ENCODE assay signal across 28 mouse cellular contexts in the genomic region with DNA sequence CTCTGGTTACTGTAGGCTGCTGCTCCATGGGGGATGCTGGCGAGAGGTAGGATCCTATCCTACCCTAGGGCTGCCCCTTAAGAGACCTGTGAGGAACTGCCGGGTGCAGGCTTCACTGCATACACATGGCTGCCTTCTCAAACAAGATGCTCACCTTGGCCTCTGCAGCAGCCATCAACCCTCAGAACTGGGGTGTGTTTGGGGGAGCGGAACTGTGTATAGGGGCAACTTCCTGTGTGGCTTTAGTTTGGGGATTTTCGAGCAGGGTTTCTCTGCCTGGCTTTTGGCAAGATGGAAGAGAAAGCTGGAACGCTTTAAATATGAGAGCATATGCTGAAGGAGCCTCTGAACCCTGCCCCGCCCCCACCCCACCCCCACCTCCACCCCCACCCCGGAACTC. TPM values are rescaled to one million over a fixed set of nuclear protein-coding genes. Genes with fewer than 3 reads are reported as not detected.
DNase-seq lines count a peak whose midpoint lies in the region; ATAC-seq and TF ChIP-seq lines count a peak whose summit lies in the region.
"Had no signal": no experiment of that assay in that cellular context is flagged by ENCODE, and none has a peak within 500 bp of the region (broad histone marks: within the 10 kb centered on the region; RNA-seq: fewer than 3 reads in every experiment).

No protein-coding gene starts in this region.

- no peaks in the 10 kb centered on the region for H3K9me3 ChIP-seq in embryonic facial prominence, embryonic 14.5 days (ENCODE audit: control insufficient read depth, low read length)
- H3K9me3 ChIP-seq in embryonic facial prominence, embryonic 10.5 days, result no peaks in the 10 kb centered on the region
- no peaks in the 10 kb centered on the region for H3K9me3 ChIP-seq in E14TG2a.4 (ENCODE audit: low read length)
- H3K9me3 ChIP-seq in heart, embryonic 12.5 days (replicated peaks), result no peaks in the 10 kb centered on the region
- H3K9me3 ChIP-seq in forebrain, embryonic 15.5 days, result no peaks in the 10 kb centered on the region
- H3K9me3 ChIP-seq: embryonic facial prominence, embryonic 13.5 days; forebrain, embryonic 13.5 days; limb, embryonic 12.5 days; midbrain, embryonic 10.5 days had no signal

- H3K27me3 ChIP-seq in embryonic facial prominence, embryonic 14.5 days (replicated peaks; ENCODE audit: control insufficient read depth, insufficient read depth, low read length), result no peaks in the 10 kb centered on the region
- H3K27me3 ChIP-seq in embryonic facial prominence, embryonic 10.5 days (replicated peaks; ENCODE audit: low read depth, poor library complexity, severe bottlenecking), result peaks cover 45% of the 10 kb centered on the region
- peaks cover 42% of the 10 kb centered on the region for H3K27me3 ChIP-seq in E14TG2a.4 (ENCODE audit: insufficient read depth, low read length)
- H3K27me3 ChIP-seq in heart, embryonic 12.5 days (replicated peaks), result peaks cover 33% of the 10 kb centered on the region
- no peaks in the 10 kb centered on the region for H3K27me3 ChIP-seq in forebrain, embryonic 15.5 days
- H3K27me3 ChIP-seq: embryonic facial prominence, embryonic 13.5 days; limb, embryonic 12.5 days had no signal

- H3K9ac ChIP-seq in embryonic facial prominence, embryonic 14.5 days (ENCODE audit: low read depth, low read length), result 0 out of 2 replicates have a peak overlapping the region, but pooled peaks have one; percentile 16
- no peak overlapping the region for H3K9ac ChIP-seq in heart, embryonic 12.5 days
- no peak overlapping the region for H3K9ac ChIP-seq in forebrain, embryonic 15.5 days (replicated peaks)
- H3K9ac ChIP-seq: forebrain, embryonic 13.5 days; limb, embryonic 12.5 days; liver, postnatal 0 days had no signal

- no peak for TF ChIP-seq CTCF in E14TG2a.4 (conservative IDR thresholded peaks at IDR 0.05; ENCODE audit: low read length)

- H3K4me2 ChIP-seq in embryonic facial prominence, embryonic 14.5 days (ENCODE audit: low read depth, low read length), result no peak overlapping the region
- no peak overlapping the region for H3K4me2 ChIP-seq in heart, embryonic 12.5 days
- no peak overlapping the region for H3K4me2 ChIP-seq in forebrain, embryonic 15.5 days (replicated peaks)
- H3K4me2 ChIP-seq: embryonic facial prominence, embryonic 13.5 days; forebrain, embryonic 13.5 days; heart, embryonic 11.5 days; limb, embryonic 12.5 days; liver, embryonic 11.5 days had no signal

- no peak overlapping the region for H3K27ac ChIP-seq in embryonic facial prominence, embryonic 14.5 days (replicated peaks; ENCODE audit: low read depth, low read length)
- no peak overlapping the region for H3K27ac ChIP-seq in embryonic facial prominence, embryonic 10.5 days (replicated peaks)
- no peak overlapping the region for H3K27ac ChIP-seq in heart, embryonic 12.5 days (ENCODE audit: poor library complexity, severe bottlenecking)
- no peak overlapping the region for H3K27ac ChIP-seq in forebrain, embryonic 15.5 days (replicated peaks)
- H3K27ac ChIP-seq: embryonic facial prominence, embryonic 13.5 days; forebrain, embryonic 13.5 days; gastrocnemius, adult 2 months; hindbrain, postnatal 0 days; limb, embryonic 12.5 days; midbrain, embryonic 10.5 days had no signal

- DNase-seq in embryonic facial prominence, embryonic 14.5 days (ENCODE audit: low spot score), result no peak
- DNase-seq in embryonic facial prominence, embryonic 10.5 days (ENCODE audit: low spot score), result no peak
- DNase-seq in induced T-regulatory cell, adult 2 months (ENCODE audit: low read depth), result peak; percentile 60
- DNase-seq in thymus, postnatal 14 days, result peak; percentile 62
- no peak for DNase-seq in gastrocnemius, postnatal 4 days (ENCODE audit: low spot score in 2 of 2)
- DNase-seq: adrenal gland, postnatal 36 days; cerebellum, adult 18-20 months; cerebellum, postnatal 25 days; gastrocnemius, adult 2 months; heart, postnatal 10 days; kidney, adult 18-20 months; kidney, postnatal 10 days; liver, postnatal 0 days; right cerebral cortex, postnatal 14 days had no signal

- WGBS in embryonic facial prominence, embryonic 14.5 days, result 50% methylated on average over 7 of the region's 7 CpGs
- 54% methylated on average over 7 of the region's 7 CpGs for WGBS in embryonic facial prominence, embryonic 10.5 days
- WGBS in heart, embryonic 12.5 days, result 43% methylated on average over 7 of the region's 7 CpGs
- 62% methylated on average over 7 of the region's 7 CpGs for WGBS in forebrain, embryonic 15.5 days

- peaks cover 10% of the 10 kb centered on the region for H3K36me3 ChIP-seq in embryonic facial prominence, embryonic 14.5 days (ENCODE audit: control insufficient read depth, insufficient read depth, low read length)
- peaks cover 6% of the 10 kb centered on the region; the same call in 1 of the 2 replicates for H3K36me3 ChIP-seq in embryonic facial prominence, embryonic 10.5 days (replicated peaks)
- no peaks in the 10 kb centered on the region for H3K36me3 ChIP-seq in E14TG2a.4 (ENCODE audit: insufficient read depth, low read length)
- no peaks in the 10 kb centered on the region for H3K36me3 ChIP-seq in heart, embryonic 12.5 days
- H3K36me3 ChIP-seq in forebrain, embryonic 15.5 days, result no peaks in the 10 kb centered on the region

- no peaks in the 10 kb centered on the region for H3K4me1 ChIP-seq in embryonic facial prominence, embryonic 14.5 days (ENCODE audit: control insufficient read depth, insufficient read depth, low read length)
- H3K4me1 ChIP-seq in embryonic facial prominence, embryonic 10.5 days, result peaks cover 18% of the 10 kb centered on the region
- peaks cover 62% of the 10 kb centered on the region for H3K4me1 ChIP-seq in E14TG2a.4 (replicated peaks; ENCODE audit: low read depth, low read length)
- peaks cover 8% of the 10 kb centered on the region for H3K4me1 ChIP-seq in heart, embryonic 12.5 days (replicated peaks)
- H3K4me1 ChIP-seq in forebrain, embryonic 15.5 days, result peaks cover 7% of the 10 kb centered on the region

- H3K4me3 ChIP-seq in embryonic facial prominence, embryonic 14.5 days (ENCODE audit: low read depth, low read length), result no peak overlapping the region
- no peak overlapping the region for H3K4me3 ChIP-seq in embryonic facial prominence, embryonic 10.5 days
- H3K4me3 ChIP-seq in E14TG2a.4 (replicated peaks; ENCODE audit: low read length), result peak overlapping the region; percentile 58; the same call in 1 of the 2 replicates
- no peak overlapping the region for H3K4me3 ChIP-seq in heart, embryonic 12.5 days
- H3K4me3 ChIP-seq in forebrain, embryonic 15.5 days, result no peak overlapping the region
- H3K4me3 ChIP-seq: embryonic facial prominence, embryonic 13.5 days; forebrain, embryonic 13.5 days; gastrocnemius, adult 2 months; limb, embryonic 12.5 days; midbrain, embryonic 10.5 days had no signal

- ATAC-seq in embryonic facial prominence, embryonic 14.5 days (ENCODE audit: low read depth), result no peak
- no peak for ATAC-seq in heart, embryonic 12.5 days (ENCODE audit: insufficient number of reproducible peaks, low FRiP score)
- no peak for ATAC-seq in forebrain, embryonic 15.5 days (replicated peaks)
- ATAC-seq: forebrain, embryonic 13.5 days; hindbrain, postnatal 0 days; liver, postnatal 0 days; lung, postnatal 0 days had no signal

RNA-seq across cellular contexts. Expression of a gene that starts 9.4 kb away (rescaled TPM):
- polyA plus RNA-seq in embryonic facial prominence, embryonic 14.5 days (2014; fragmentation: Nextera tagmentation; extraction: Ambion mirVana), result 2.4 TPM in 2 replicates
- 6.7 and 7.3 TPM in 2 replicates for polyA plus RNA-seq in embryonic facial prominence, embryonic 10.5 days (2016; fragmentation: Nextera tagmentation; extraction: Ambion mirVana)
- polyA plus RNA-seq in heart, embryonic 12.5 days (2016; fragmentation: Nextera tagmentation; extraction: Ambion mirVana), result 1.2 and 2.1 TPM in 2 replicates
- 1 to 10 TPM; 1.9 to 2.0 TPM for total RNA-seq in gastrocnemius, postnatal 4 days (2021)
- 5.3 and 5.7 TPM in 2 replicates for polyA plus RNA-seq in forebrain, embryonic 15.5 days (2015; fragmentation: Nextera tagmentation; extraction: Ambion mirVana)

RNA-seq across cellular contexts. Expression of a gene that starts 11.3 kb away (rescaled TPM):
- polyA plus RNA-seq in embryonic facial prominence, embryonic 14.5 days (2014; fragmentation: Nextera tagmentation; extraction: Ambion mirVana), result 0.13 and 0.19 TPM in 2 replicates
- 0.48 and 0.79 TPM in 2 replicates for polyA plus RNA-seq in embryonic facial prominence, embryonic 10.5 days (2016; fragmentation: Nextera tagmentation; extraction: Ambion mirVana)
- polyA plus RNA-seq in heart, embryonic 12.5 days (2016; fragmentation: Nextera tagmentation; extraction: Ambion mirVana), result 0.62 and 0.91 TPM in 2 replicates
- 10 to 100 TPM; 23.5 to 26.0 TPM for total RNA-seq in gastrocnemius, postnatal 4 days (2021)
- 0.10 and 0.34 TPM in 2 replicates for polyA plus RNA-seq in forebrain, embryonic 15.5 days (2015; fragmentation: Nextera tagmentation; extraction: Ambion mirVana)

RNA-seq across cellular contexts. Expression of a gene that starts 48.0 kb away (rescaled TPM):
- 0.21 and 0.50 TPM in 2 replicates for polyA plus RNA-seq in embryonic facial prominence, embryonic 14.5 days (2014; fragmentation: Nextera tagmentation; extraction: Ambion mirVana)
- polyA plus RNA-seq in embryonic facial prominence, embryonic 10.5 days (2016; fragmentation: Nextera tagmentation; extraction: Ambion mirVana), result 0.96 and 1.4 TPM in 2 replicates
- polyA plus RNA-seq in heart, embryonic 12.5 days (2016; fragmentation: Nextera tagmentation; extraction: Ambion mirVana), result 0.42 and 0.51 TPM in 2 replicates
- total RNA-seq in gastrocnemius, postnatal 4 days (2021), result under 1 TPM; 0.54 to 0.57 TPM
- polyA plus RNA-seq in forebrain, embryonic 15.5 days (2015; fragmentation: Nextera tagmentation; extraction: Ambion mirVana), result 0.45 TPM in 1 of 2 replicates, not detected in the other
- total RNA-seq: hindbrain, postnatal 0 days; layer of hippocampus, postnatal 10 days had no signal
- polyA plus RNA-seq: embryonic facial prominence, embryonic 13.5 days; forebrain, embryonic 13.5 days had no signal

RNA-seq across cellular contexts. Expression of a gene that starts 54.9 kb away (rescaled TPM):
- polyA plus RNA-seq in embryonic facial prominence, embryonic 14.5 days (2014; fragmentation: Nextera tagmentation; extraction: Ambion mirVana), result 0.81 and 1.0 TPM in 2 replicates
- polyA plus RNA-seq in embryonic facial prominence, embryonic 10.5 days (2016; fragmentation: Nextera tagmentation; extraction: Ambion mirVana), result not detected in 2 replicates
- not detected in 2 replicates for polyA plus RNA-seq in heart, embryonic 12.5 days (2016; fragmentation: Nextera tagmentation; extraction: Ambion mirVana)
- total RNA-seq in gastrocnemius, postnatal 4 days (2021), result under 1 TPM in 1 of 2 experiments, not detected in 1; 0.21 TPM
- 0.10 TPM in 1 of 2 replicates, not detected in the other for polyA plus RNA-seq in forebrain, embryonic 15.5 days (2015; fragmentation: Nextera tagmentation; extraction: Ambion mirVana)
- total RNA-seq: heart, postnatal 10 days; hindbrain, postnatal 0 days had no signal
- polyA plus RNA-seq: forebrain, embryonic 13.5 days; heart, embryonic 11.5 days; hindbrain, embryonic 11.5 days; limb, embryonic 12.5 days; midbrain, embryonic 10.5 days; stomach, embryonic 16.5 days had no signal

Comparison
In these comparisons a context has a peak if more than half of its experiments do, and no peak if none do; other contexts are left out.
1. DNase-seq: peak in induced T-regulatory cell, adult 2 months (single experiment) and thymus, postnatal 14 days (single experiment); none in embryonic facial prominence, embryonic 14.5 days (single experiment), embryonic facial prominence, embryonic 10.5 days (single experiment) and gastrocnemius, postnatal 4 days (0 of 2).